Mouse (Mus musculus) CH12.LX (cell line): ENCODE results near the gene Astl.

Source experiments
- CHD2 ChIP-seq: IDR thresholded peaks from 2 replicates; pipeline ENCODE4 v1.6.1; 2011; ENCODE audit warnings: low read length, improper control_type of control experiment
- CTCF ChIP-seq, 2 experiments: IDR thresholded peaks in 1 of 2; conservative IDR thresholded peaks in 1 of 2; 2 replicates each; pipeline ENCODE4 v1.5.1; 2011 to 2012; ENCODE audit warnings: low read depth in 2 of 2, low read length in 2 of 2, improper control_type of control experiment in 1 of 2, inconsistent platforms in 1 of 2, mild to moderate bottlenecking in 1 of 2, moderate library complexity in 1 of 2

- no peak for TF ChIP-seq CTCF (conservative IDR thresholded peaks at IDR 0.05 in 1 of 2, IDR thresholded peaks at IDR 0.05 in 1 of 2; ENCODE audit: low read depth in 2 of 2, low read length in 2 of 2)
- TF ChIP-seq CHD2, result no peak
Measured at GRCm38 (mm10) chr2:127353881-127354280, 15.4 kb downstream of the Astl start.
